Mouse (Mus musculus): ENCODE measurements around the gene Gm1113. TPM values are rescaled to one million over a fixed set of nuclear protein-coding genes. Genes with fewer than 3 reads are reported as not detected.
A peak's percentile ranks its signal among the peaks of the same experiment; 100 is the strongest.

Gene Gm1113
- polyA plus RNA-seq, 1 experiment from 2014 or later, result not detected

DNA sequence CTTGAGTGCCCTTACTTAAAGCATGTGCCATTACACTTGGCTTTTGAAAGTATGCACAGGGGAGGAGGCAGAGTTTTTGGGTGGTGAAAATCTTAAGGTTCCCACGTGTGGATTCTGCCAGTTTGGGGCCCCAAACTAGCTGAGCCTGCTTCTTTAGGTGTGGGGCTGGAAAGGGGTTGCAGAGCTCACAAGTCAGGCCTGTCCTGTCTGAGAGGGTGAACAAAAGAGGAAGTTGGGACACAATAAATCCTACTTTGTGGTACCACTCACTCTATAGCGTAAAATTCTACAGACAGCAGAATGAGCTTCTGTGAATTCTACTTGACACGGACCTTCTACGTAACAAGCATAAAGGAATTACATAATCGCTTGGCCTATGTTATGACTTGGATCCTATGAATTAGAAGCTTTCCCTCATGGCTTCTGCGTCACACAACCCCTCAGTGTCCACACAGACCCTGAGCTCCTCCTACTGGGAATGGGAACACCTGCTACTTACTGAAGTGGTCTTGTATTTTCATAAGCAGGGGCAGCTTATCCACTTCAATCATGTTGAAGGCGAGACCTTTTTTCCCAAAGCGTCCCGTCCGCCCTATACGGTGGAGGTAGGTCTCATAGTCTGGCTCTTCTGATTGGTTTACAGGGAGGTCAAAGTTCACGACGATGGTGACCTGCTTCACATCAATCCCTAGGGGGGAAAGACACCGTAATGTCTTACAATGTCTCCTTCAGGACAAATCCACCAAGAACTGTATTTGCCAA lies 25.2 kb upstream of the Gm1113 start:
- H3K4me3 ChIP-seq, result no peak overlapping the region
- H3K4me1 ChIP-seq, result peaks cover 6% of the 10 kb centered on the region
- no peaks in the 10 kb centered on the region for H3K9me3 ChIP-seq
- H3K27me3 ChIP-seq (ENCODE audit: insufficient read depth, poor library complexity, severe bottlenecking), result no peaks in the 10 kb centered on the region
- peak; percentile 64 for DNase-seq (ENCODE audit: low spot score)
- H3K36me3 ChIP-seq, result no peaks in the 10 kb centered on the region
- 83% methylated on average over 14 of the region's 14 CpGs for WGBS
- H3K27ac ChIP-seq, result no peak overlapping the region

DNA sequence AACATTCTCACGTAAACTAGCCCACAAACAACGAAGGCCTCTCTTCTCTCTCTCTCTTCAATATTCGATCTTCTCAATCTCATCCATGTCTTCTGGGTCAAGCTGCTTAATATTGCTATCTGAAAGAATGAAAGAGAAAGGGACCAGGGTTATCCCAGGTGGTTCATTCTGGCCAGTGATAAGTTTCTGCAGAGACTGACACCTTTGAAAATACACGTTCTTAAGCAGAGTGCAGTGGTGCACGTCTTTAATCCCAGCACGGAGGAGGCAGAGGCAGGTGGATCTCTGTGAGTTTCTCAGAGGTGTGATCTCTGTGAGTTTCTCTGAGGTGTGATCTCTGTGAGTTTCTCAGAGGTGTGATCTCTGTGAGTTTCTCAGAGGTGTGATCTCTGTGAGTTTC lies 23.9 kb upstream of the Gm1113 start:
- peaks cover 14% of the 10 kb centered on the region for H3K4me1 ChIP-seq
- H3K36me3 ChIP-seq, result no peaks in the 10 kb centered on the region
- no peaks in the 10 kb centered on the region for H3K27me3 ChIP-seq (ENCODE audit: insufficient read depth, poor library complexity, severe bottlenecking)
- 61% methylated on average over 6 of the region's 6 CpGs for WGBS
- H3K4me3 ChIP-seq, result no peak overlapping the region
- H3K27ac ChIP-seq, result no peak overlapping the region
- no peaks in the 10 kb centered on the region for H3K9me3 ChIP-seq
- DNase-seq (ENCODE audit: low spot score), result peak; percentile 66

DNA sequence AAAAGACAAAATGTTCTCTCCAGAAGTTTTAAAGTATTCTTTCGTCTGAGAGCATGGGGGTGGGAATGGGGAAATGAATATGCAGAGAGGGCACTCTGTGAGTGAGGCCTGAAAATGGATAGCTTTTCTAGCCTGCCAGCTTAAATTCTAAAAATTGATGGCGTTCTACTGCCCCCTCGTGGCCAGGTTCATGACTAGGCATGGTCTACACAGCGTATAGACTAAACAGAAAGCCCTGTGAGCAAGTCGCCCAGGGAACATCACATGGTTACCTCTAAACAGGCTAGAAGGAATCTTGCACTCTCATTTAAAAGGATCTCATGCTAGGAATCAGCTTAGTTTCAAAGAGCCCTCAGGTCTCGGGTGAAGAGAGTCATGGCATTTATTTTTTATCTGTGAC lies 23.4 kb upstream of the Gm1113 start:
- WGBS, result 8% methylated on average over 6 of the region's 6 CpGs
- H3K4me3 ChIP-seq, result no peak overlapping the region
- H3K27ac ChIP-seq, result no peak overlapping the region
- H3K9me3 ChIP-seq, result no peaks in the 10 kb centered on the region
- H3K27me3 ChIP-seq (ENCODE audit: insufficient read depth, poor library complexity, severe bottlenecking), result no peaks in the 10 kb centered on the region
- no peaks in the 10 kb centered on the region for H3K36me3 ChIP-seq
- DNase-seq (ENCODE audit: low spot score), result peak; percentile 82
- peaks cover 14% of the 10 kb centered on the region for H3K4me1 ChIP-seq

DNA sequence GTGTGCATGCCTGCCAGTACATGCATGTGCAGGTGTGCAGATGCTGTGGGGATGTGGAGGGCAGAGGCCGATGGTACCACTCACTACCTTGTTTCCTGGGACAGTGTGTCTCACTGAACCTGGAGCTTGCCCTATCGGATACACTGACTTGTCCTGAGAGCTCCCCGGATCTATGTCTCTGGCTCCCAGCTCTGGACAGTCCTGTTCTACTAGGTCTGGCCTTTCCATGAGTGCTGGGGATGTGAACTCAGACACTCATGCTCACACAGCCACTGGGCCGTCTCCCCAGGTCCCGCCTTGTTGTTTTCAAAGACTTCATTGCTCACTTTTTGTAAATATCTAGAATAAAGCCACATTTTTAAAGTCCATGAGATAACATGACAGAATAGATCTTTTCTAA lies 23.0 kb upstream of the Gm1113 start:
- peaks cover 14% of the 10 kb centered on the region for H3K4me1 ChIP-seq
- H3K4me3 ChIP-seq, result no peak overlapping the region
- DNase-seq (ENCODE audit: low spot score), result peak; percentile 58
- 84% methylated on average over 5 of the region's 5 CpGs for WGBS
- H3K27ac ChIP-seq, result no peak overlapping the region
- no peaks in the 10 kb centered on the region for H3K9me3 ChIP-seq
- H3K36me3 ChIP-seq, result no peaks in the 10 kb centered on the region
- no peaks in the 10 kb centered on the region for H3K27me3 ChIP-seq (ENCODE audit: insufficient read depth, poor library complexity, severe bottlenecking)

DNA sequence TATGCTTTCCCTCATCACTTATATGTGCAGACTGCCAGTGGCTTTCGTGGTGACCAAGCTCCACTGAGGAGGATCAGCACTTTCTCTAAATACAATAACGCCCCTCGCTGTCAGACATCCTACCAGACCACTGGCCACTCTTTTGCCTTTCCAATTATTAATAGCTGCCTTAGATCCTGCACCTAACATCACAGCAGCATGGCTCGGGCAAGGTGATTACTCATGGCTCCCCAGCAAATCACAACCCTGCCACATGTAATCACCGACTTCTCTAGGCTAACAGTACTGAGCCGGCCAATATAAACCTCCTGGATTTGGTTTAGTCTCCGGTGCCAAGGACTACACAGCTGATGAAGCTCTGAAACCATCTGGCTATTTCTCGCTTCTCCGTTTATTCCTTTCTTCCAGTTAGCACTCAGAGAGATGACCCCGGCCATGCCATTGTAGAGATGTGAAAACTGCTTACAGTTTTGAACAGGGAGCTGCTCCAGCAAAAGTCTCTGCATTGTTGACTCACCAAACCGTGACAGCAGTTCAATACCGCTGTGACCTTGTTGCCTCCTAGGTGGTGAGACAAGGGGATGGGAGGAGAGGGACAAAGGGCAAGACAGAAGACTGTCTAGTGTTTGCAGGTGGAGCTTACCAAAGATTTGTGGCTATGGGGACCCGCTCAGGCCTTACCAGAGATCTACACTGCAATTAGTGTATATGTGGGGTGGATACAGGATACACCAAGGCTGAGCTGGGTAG lies 21.1 kb upstream of the Gm1113 start:
- H3K9me3 ChIP-seq, result no peaks in the 10 kb centered on the region
- DNase-seq (ENCODE audit: low spot score), result peak; percentile 57
- whole genome bisulfite sequencing, result 80% methylated on average over 13 of the region's 13 CpGs

DNA sequence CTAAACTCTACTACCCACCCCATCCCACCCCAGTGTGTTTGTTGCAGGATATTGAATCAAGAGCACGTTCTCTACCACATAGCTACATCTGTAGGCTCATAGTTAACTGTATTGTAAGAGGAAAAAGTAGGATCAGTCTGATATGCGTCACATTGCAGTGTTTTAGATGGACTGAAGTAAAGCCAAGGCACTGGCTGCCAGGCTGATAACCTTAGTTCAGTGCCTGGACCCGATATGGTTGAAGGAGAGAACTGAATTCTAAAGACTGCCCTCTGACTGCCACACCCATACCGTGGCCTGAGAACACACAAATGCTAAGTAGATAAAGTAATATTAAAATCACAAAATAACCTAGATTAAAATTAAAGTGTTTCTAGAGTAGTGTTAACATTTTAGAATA lies 17.8 kb upstream of the Gm1113 start:
- no peaks in the 10 kb centered on the region for H3K36me3 ChIP-seq
- H3K27me3 ChIP-seq (ENCODE audit: insufficient read depth, poor library complexity, severe bottlenecking), result no peaks in the 10 kb centered on the region
- WGBS, result 71% methylated on average over 4 of the region's 4 CpGs
- H3K4me1 ChIP-seq, result peaks cover 14% of the 10 kb centered on the region
- H3K27ac ChIP-seq, result no peak overlapping the region
- DNase-seq (ENCODE audit: low spot score), result no peak
- H3K9me3 ChIP-seq, result no peaks in the 10 kb centered on the region
- H3K4me3 ChIP-seq, result no peak overlapping the region

More for the DNA sequence above, 21.1 kb upstream of the Gm1113 start:
- peaks cover 14% of the 10 kb centered on the region for H3K4me1 ChIP-seq
- H3K36me3 ChIP-seq, result no peaks in the 10 kb centered on the region
- H3K27ac ChIP-seq, result no peak overlapping the region
- no peaks in the 10 kb centered on the region for H3K27me3 ChIP-seq (ENCODE audit: insufficient read depth, poor library complexity, severe bottlenecking)
- no peak overlapping the region for H3K4me3 ChIP-seq

DNA sequence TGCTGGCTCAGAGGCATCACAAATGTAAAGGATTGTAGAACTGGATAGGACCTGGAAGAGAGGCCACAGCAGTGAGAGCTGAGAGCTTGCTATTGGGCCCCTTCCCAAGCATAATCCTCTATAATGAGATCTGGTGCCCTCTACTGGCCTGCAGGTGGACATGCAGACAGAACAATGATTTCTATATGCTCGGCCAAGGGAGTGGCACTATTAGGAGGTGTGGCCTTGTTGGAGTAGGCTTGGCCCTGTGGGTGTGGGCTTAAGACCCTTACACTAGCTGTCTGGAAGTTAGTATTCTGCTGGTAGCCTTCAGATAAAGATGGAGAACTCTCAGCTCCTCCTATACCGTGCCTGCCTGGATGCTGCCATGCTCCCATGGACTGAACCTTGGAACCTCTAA lies 17.0 kb upstream of the Gm1113 start:
- peaks cover 14% of the 10 kb centered on the region for H3K4me1 ChIP-seq
- DNase-seq (ENCODE audit: low spot score), result no peak
- WGBS, result 4% methylated on average over 2 of the region's 2 CpGs

DNA sequence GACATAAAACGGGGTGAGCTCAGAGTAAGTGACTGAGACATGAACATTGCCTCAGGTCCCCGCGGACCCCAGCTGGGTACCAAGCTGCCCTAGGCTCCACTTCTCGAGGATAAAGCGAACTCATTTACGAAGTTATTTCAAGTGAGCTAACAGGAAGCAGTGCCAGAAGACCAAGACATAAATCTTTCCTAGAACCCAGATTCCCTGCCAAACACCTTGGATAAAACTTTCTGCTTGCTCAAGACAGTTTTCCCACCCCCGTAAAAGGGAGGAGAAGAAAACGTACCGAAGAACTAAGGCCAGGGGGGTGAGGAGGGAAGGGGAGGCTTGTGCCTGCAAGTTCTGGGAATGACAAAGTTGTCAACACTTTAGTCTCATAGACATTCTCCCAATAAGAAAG lies 15.2 kb upstream of the Gm1113 start:
- no peaks in the 10 kb centered on the region for H3K36me3 ChIP-seq
- H3K4me3 ChIP-seq, result no peak overlapping the region
- H3K9me3 ChIP-seq, result no peaks in the 10 kb centered on the region
- WGBS, result 69% methylated on average over 9 of the region's 9 CpGs
- DNase-seq (ENCODE audit: low spot score), result no peak
- no peak overlapping the region for H3K27ac ChIP-seq
- peaks cover 12% of the 10 kb centered on the region for H3K4me1 ChIP-seq
- no peaks in the 10 kb centered on the region for H3K27me3 ChIP-seq (ENCODE audit: insufficient read depth, poor library complexity, severe bottlenecking)

More for the DNA sequence above, 17.0 kb upstream of the Gm1113 start:
- Histone ChIP-seq H3K36me3 (no peaks in the 10 kb centered on the region), H3K27me3 (ENCODE audit: insufficient read depth, poor library complexity, severe bottlenecking) (no peaks in the 10 kb centered on the region), H3K9me3 (no peaks in the 10 kb centered on the region), H3K4me3 (no peak overlapping the region), H3K27ac (no peak overlapping the region)

DNA sequence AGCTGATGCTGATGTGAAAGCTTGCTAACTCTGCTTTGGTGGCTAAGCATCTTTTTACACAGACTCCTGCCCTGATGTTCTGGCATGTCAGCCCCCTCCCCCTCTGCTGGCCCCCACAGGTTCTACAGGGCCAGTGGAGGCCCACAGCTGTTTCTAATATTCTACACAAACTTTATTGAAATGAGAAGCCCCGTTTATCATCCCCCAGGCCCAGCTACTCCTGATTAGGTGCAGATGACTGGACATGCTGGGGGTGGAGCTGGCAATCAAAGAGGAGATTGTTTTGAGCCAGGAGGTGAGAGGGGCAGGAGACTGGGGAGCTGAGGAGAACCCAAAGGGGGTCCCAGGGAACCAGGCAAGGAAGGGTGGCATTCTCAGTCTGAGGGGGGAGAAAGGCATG lies 11.7 kb upstream of the Gm1113 start:
- WGBS, result 37% methylated on average over 1 of the region's 1 CpGs
- no peaks in the 10 kb centered on the region for H3K9me3 ChIP-seq
- H3K27me3 ChIP-seq (ENCODE audit: insufficient read depth, poor library complexity, severe bottlenecking), result no peaks in the 10 kb centered on the region
- H3K36me3 ChIP-seq, result no peaks in the 10 kb centered on the region
- peaks cover 5% of the 10 kb centered on the region; the same call in 1 of the 2 replicates for H3K4me1 ChIP-seq
- H3K27ac ChIP-seq, result no peak overlapping the region
- no peak for DNase-seq (ENCODE audit: low spot score)
- no peak overlapping the region for H3K4me3 ChIP-seq

DNA sequence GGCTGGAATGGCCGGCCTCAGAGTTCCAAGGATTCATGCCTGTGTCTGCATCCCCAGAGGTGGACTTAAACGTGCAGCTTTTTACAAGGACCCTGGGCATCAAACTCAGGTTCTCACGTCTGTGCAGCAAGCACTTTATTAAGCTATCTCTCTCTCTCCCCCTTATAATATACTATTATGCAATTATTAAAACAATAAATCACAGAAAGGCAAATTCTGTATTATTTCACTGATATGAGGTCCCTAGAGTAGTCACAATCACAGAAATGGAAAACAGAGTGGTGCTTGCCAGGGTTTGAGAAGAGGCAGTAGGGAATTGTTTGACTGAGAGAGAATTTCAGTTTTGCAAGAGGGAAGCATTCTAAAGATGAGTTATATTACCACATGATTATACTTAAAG lies 11.1 kb upstream of the Gm1113 start:
- no peak for DNase-seq (ENCODE audit: low spot score)
- no peak overlapping the region for H3K27ac ChIP-seq
- H3K27me3 ChIP-seq (ENCODE audit: insufficient read depth, poor library complexity, severe bottlenecking), result no peaks in the 10 kb centered on the region
- no peak overlapping the region for H3K4me3 ChIP-seq
- no peaks in the 10 kb centered on the region for H3K9me3 ChIP-seq
- H3K36me3 ChIP-seq, result no peaks in the 10 kb centered on the region
- peaks cover 5% of the 10 kb centered on the region; the same call in 1 of the 2 replicates for H3K4me1 ChIP-seq
- WGBS, result 61% methylated on average over 3 of the region's 3 CpGs

DNA sequence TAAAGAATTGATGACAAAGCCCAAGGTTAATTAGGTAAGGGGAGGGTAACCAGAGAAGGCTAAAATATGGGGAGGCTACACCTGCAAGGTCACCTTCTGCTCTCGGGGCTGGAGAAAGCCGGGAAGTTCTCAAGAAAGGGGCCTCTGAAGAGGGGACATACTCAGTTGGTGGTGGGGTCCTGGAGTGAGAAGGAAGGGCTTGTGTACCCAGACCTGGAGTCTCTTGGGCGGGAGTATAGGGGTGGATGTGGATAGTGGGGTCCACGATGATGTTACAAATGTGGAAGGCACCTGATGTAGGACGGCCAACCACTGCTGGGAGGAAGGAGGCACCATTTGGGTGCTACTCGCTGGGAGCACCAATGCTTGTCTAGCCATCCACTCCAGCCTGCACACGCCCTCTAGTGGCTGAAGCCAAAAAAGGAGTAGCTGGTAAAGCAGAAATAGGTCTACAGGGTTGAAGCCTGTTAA lies 5.9 kb upstream of the Gm1113 start:
- 23% methylated on average over 7 of the region's 7 CpGs for WGBS
- Histone ChIP-seq H3K4me3 (no peak overlapping the region), H3K36me3 (no peaks in the 10 kb centered on the region), H3K4me1 (peaks cover 7% of the 10 kb centered on the region; the same call in 1 of the 2 replicates), H3K27me3 (ENCODE audit: insufficient read depth, poor library complexity, severe bottlenecking) (no peaks in the 10 kb centered on the region), H3K9me3 (no peaks in the 10 kb centered on the region), H3K27ac (no peak overlapping the region)
- peak; percentile 80 for DNase-seq (ENCODE audit: low spot score)

DNA sequence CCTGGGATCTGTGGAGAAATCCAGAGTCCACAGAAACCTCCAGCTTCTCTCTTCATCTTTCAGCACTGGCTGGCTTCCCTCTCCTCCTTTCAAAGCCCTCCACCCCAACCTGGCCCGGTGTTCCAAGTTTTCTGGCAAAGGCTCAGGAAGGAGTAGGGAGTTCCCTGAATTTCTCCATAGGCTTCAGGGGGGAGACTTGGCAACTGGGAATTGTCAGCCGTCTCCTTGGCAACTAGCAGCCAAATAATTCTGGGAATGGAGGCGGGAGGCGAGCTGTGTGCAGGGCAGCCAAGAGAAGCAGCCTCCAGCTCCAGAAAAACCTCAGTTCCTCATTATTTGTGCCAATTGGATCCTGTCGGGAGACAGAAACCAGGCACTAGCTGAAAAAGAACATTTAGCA lies 5.5 kb upstream of the Gm1113 start:
- WGBS, result 39% methylated on average over 5 of the region's 5 CpGs
- Histone ChIP-seq H3K9me3 (no peaks in the 10 kb centered on the region), H3K27ac (no peak overlapping the region), H3K27me3 (ENCODE audit: insufficient read depth, poor library complexity, severe bottlenecking) (no peaks in the 10 kb centered on the region), H3K4me1 (peaks cover 7% of the 10 kb centered on the region; the same call in 1 of the 2 replicates), H3K4me3 (no peak overlapping the region), H3K36me3 (no peaks in the 10 kb centered on the region)
- DNase-seq (ENCODE audit: low spot score), result no peak

DNA sequence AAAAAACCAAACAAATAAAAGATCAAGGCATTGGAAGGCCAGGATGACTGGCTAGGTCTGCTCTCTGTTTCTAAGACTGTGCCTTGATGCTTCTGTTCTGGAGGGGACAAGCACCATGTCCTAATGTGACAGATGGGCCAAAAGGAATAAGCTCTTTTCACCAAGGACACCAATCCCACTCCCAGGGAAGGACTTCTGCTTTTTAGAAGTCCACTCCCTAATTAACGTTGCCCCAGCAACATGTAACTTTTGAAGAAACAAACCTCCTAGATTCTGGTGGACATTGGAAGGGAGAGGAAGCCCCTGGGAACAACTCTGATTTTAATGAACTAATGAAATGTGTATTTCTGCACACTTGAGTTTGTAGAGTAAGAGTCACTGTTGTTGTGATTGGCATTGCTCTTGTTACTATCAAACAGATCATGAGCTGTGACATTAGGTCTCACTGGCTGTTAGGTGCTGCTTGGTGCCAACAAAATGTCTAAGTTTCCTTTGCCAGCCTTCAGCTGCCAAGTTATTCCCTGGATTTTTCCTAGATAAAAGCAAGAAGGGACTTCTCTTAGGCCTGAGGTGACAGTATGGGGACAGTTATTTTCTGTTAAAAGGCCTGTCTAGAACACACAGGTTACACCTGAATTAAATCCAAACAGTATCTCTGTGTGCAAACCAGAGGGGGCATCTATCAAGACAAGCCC lies 4.9 kb upstream of the Gm1113 start:
- Histone ChIP-seq H3K9me3 (no peaks in the 10 kb centered on the region), H3K36me3 (no peaks in the 10 kb centered on the region), H3K27ac (no peak overlapping the region), H3K4me1 (peaks cover 7% of the 10 kb centered on the region; the same call in 1 of the 2 replicates), H3K27me3 (ENCODE audit: insufficient read depth, poor library complexity, severe bottlenecking) (no peaks in the 10 kb centered on the region), H3K4me3 (no peak overlapping the region)
- WGBS, result 80% methylated on average over 1 of the region's 1 CpGs
- no peak for DNase-seq (ENCODE audit: low spot score)

All from heart, embryonic 10.5 days (tissue).